Mouse (Mus musculus): ENCODE data around the gene Robo2. TPM values are rescaled to one million over a fixed set of nuclear protein-coding genes. Genes with fewer than 3 reads are reported as not detected.

Gene Robo2
- polyA plus RNA-seq (2012; rRNA removed) (1.8 and 3.4 TPM in 2 replicates), polyA plus RNA-seq (2014; fragmentation: Nextera tagmentation; extraction: Ambion mirVana) (2.5 and 3.3 TPM in 2 replicates)

- under 1% methylated on average over 43 of the region's 43 CpGs for WGBS (ENCODE audit: insufficient replicate concordance)
- TF ChIP-seq EP300 (IDR thresholded peaks at IDR 0.05; ENCODE audit: low read depth) (no peak), CTCF (IDR thresholded peaks at IDR 0.05; ENCODE audit: low read depth) (no peak)
- Histone ChIP-seq H3K4me2 (ENCODE audit: low read depth) (peak within 1 kb of the TSS; percentile 38), H3K9ac (replicated peaks) (no peak within 1 kb of the TSS), H3K27ac (no peak within 1 kb of the TSS), H3K9me3 (ENCODE audit: control insufficient read depth, low read length) (no peaks in the 10 kb centered on the region), H3K36me3 (replicated peaks; ENCODE audit: control insufficient read depth, insufficient read depth, low read depth) (no peaks in the 10 kb centered on the region), H3K4me1 (replicated peaks; ENCODE audit: control insufficient read depth in 2 of 2, insufficient read depth in 2 of 2, low read length in 1 of 2) (no peaks in the 10 kb centered on the region), H3K27me3 (ENCODE audit: control insufficient read depth, insufficient read depth, low read length) (peaks cover 19% of the 10 kb centered on the region), H3K4me3 (ENCODE audit: insufficient read depth in 1 of 2, low read depth in 2 of 2, low read length in 2 of 2) (peak within 1 kb of the TSS; percentile 28 to 37)
- no peak for ATAC-seq (ENCODE audit: insufficient read depth)
- no peak for DNase-seq (ENCODE audit: low read depth in 3 of 3, low spot score in 3 of 3)
Measured at GRCm38 (mm10) chr16:74411481-74412251, at the start of gene Robo2. Robo2 (minus strand) TSS chr16:74411825.

GRCm38 (mm10) chr16:74458138-74458537 lies 46.5 kb upstream of the Robo2 start:
- no peak for TF ChIP-seq EP300 (IDR thresholded peaks at IDR 0.05; ENCODE audit: low read depth)
- no peak for TF ChIP-seq CTCF (IDR thresholded peaks at IDR 0.05; ENCODE audit: low read depth)
- H3K4me2 ChIP-seq (ENCODE audit: low read depth) = no peak overlapping the region

GRCm38 (mm10) chr16:74457736-74458135 lies 46.1 kb upstream of the Robo2 start:
- DNase-seq (ENCODE audit: low read depth in 3 of 3, low spot score in 3 of 3) (no peak), ATAC-seq (ENCODE audit: insufficient read depth) (no peak)
- Histone ChIP-seq H3K27me3 (ENCODE audit: control insufficient read depth, insufficient read depth, low read length) (no peaks in the 10 kb centered on the region), H3K9me3 (ENCODE audit: control insufficient read depth, low read length) (no peaks in the 10 kb centered on the region), H3K4me2 (ENCODE audit: low read depth) (no peak overlapping the region), H3K27ac (no peak overlapping the region), H3K4me3 (ENCODE audit: insufficient read depth in 1 of 2, low read depth in 2 of 2, low read length in 2 of 2) (no peak overlapping the region), H3K36me3 (replicated peaks; ENCODE audit: control insufficient read depth, insufficient read depth, low read depth) (no peaks in the 10 kb centered on the region), H3K4me1 (replicated peaks; ENCODE audit: control insufficient read depth in 2 of 2, insufficient read depth in 2 of 2, low read length in 1 of 2) (no peaks in the 10 kb centered on the region), H3K9ac (replicated peaks) (no peak overlapping the region)
- no peak for TF ChIP-seq CTCF (IDR thresholded peaks at IDR 0.05; ENCODE audit: low read depth)
- no peak for TF ChIP-seq EP300 (IDR thresholded peaks at IDR 0.05; ENCODE audit: low read depth)
- WGBS (ENCODE audit: insufficient replicate concordance) = 72% methylated on average over 8 of the region's 8 CpGs

More at GRCm38 (mm10) chr16:74458138-74458537, 46.5 kb upstream of the Robo2 start:
- Histone ChIP-seq H3K27me3 (ENCODE audit: control insufficient read depth, insufficient read depth, low read length) (no peaks in the 10 kb centered on the region), H3K9me3 (ENCODE audit: control insufficient read depth, low read length) (no peaks in the 10 kb centered on the region), H3K36me3 (replicated peaks; ENCODE audit: control insufficient read depth, insufficient read depth, low read depth) (no peaks in the 10 kb centered on the region), H3K4me3 (ENCODE audit: insufficient read depth in 1 of 2, low read depth in 2 of 2, low read length in 2 of 2) (no peak overlapping the region), H3K9ac (replicated peaks) (no peak overlapping the region), H3K27ac (no peak overlapping the region), H3K4me1 (replicated peaks; ENCODE audit: control insufficient read depth in 2 of 2, insufficient read depth in 2 of 2, low read length in 1 of 2) (no peaks in the 10 kb centered on the region)
- DNase-seq (ENCODE audit: low read depth in 3 of 3, low spot score in 3 of 3) = no peak
- WGBS (ENCODE audit: insufficient replicate concordance) = 65% methylated on average over 3 of the region's 3 CpGs
- no peak for ATAC-seq (ENCODE audit: insufficient read depth)

DNA sequence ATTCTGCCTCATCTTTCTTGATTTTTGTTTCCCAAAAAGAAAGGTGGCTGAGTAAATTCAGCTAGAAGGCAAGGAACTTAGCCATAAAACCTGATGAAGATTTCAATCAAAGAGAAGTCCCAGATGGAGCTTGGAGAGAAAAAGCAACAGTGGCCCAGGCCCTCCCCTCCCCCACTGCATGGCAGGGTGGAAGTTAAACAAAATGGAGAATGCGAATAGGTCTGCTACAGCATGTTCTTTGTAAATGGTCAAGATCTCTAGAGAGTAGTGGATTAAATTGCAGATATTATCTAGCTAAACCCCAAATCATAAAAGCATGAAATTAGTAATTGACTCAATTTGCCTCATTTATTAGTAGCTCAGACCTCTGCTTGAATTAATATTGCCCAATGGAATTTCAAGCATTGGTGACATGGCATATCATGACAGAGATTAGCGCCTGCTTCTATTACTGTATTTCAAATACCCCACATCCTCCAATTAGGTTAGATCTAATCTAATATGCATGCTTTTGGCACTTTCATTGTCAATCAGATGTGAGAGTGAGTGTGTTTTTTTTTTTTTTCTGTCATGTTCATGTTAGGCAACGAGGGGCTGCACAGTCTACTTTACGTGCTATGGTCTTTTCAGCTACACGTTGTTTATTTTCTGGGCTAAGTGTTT lies 45.3 kb upstream of the Robo2 start:
- no peak overlapping the region for H3K27ac ChIP-seq
- WGBS (ENCODE audit: insufficient replicate concordance) = 77% methylated on average over 5 of the region's 5 CpGs
- ATAC-seq (ENCODE audit: insufficient read depth) = no peak
- H3K36me3 ChIP-seq (replicated peaks; ENCODE audit: control insufficient read depth, insufficient read depth, low read depth) = no peaks in the 10 kb centered on the region
- H3K4me3 ChIP-seq (ENCODE audit: insufficient read depth in 1 of 2, low read depth in 2 of 2, low read length in 2 of 2) = no peak overlapping the region
- TF ChIP-seq EP300 (IDR thresholded peaks at IDR 0.05; ENCODE audit: low read depth) = no peak
- no peak for TF ChIP-seq CTCF (IDR thresholded peaks at IDR 0.05; ENCODE audit: low read depth)
- H3K9me3 ChIP-seq (ENCODE audit: control insufficient read depth, low read length) = no peaks in the 10 kb centered on the region
- no peaks in the 10 kb centered on the region for H3K4me1 ChIP-seq (replicated peaks; ENCODE audit: control insufficient read depth in 2 of 2, insufficient read depth in 2 of 2, low read length in 1 of 2)
- DNase-seq (ENCODE audit: low read depth in 3 of 3, low spot score in 3 of 3) = no peak
- no peak overlapping the region for H3K9ac ChIP-seq (replicated peaks)
- H3K27me3 ChIP-seq (ENCODE audit: control insufficient read depth, insufficient read depth, low read length) = no peaks in the 10 kb centered on the region
- H3K4me2 ChIP-seq (ENCODE audit: low read depth) = no peak overlapping the region

- no peaks in the 10 kb centered on the region for H3K9me3 ChIP-seq (ENCODE audit: control insufficient read depth, low read length)
- no peaks in the 10 kb centered on the region for H3K4me1 ChIP-seq (replicated peaks; ENCODE audit: control insufficient read depth in 2 of 2, insufficient read depth in 2 of 2, low read length in 1 of 2)
- H3K4me3 ChIP-seq (ENCODE audit: insufficient read depth in 1 of 2, low read depth in 2 of 2, low read length in 2 of 2) = no peak overlapping the region
- no peak overlapping the region for H3K4me2 ChIP-seq (ENCODE audit: low read depth)
- TF ChIP-seq CTCF (IDR thresholded peaks at IDR 0.05; ENCODE audit: low read depth) (no peak), EP300 (IDR thresholded peaks at IDR 0.05; ENCODE audit: low read depth) (no peak)
- 20% methylated on average over 2 of the region's 2 CpGs for WGBS (ENCODE audit: insufficient replicate concordance)
- H3K9ac ChIP-seq (replicated peaks) = no peak overlapping the region
- no peak overlapping the region for H3K27ac ChIP-seq
- ATAC-seq (ENCODE audit: insufficient read depth) = no peak
- no peak for DNase-seq (ENCODE audit: low read depth in 3 of 3, low spot score in 3 of 3)
- H3K36me3 ChIP-seq (replicated peaks; ENCODE audit: control insufficient read depth, insufficient read depth, low read depth) = no peaks in the 10 kb centered on the region
- H3K27me3 ChIP-seq (ENCODE audit: control insufficient read depth, insufficient read depth, low read length) = no peaks in the 10 kb centered on the region
Measured at GRCm38 (mm10) chr16:74455179-74455578, 43.6 kb upstream of the Robo2 start.

All from liver, embryonic 14.5 days (tissue).